Mouse (Mus musculus): ENCODE measurements around the gene Tmem47. TPM values are rescaled to one million over a fixed set of nuclear protein-coding genes. Genes with fewer than 3 reads are reported as not detected.

Gene Tmem47
- polyA plus RNA-seq, 2 experiments, result 1.2 to 1.5 TPM

DNA sequence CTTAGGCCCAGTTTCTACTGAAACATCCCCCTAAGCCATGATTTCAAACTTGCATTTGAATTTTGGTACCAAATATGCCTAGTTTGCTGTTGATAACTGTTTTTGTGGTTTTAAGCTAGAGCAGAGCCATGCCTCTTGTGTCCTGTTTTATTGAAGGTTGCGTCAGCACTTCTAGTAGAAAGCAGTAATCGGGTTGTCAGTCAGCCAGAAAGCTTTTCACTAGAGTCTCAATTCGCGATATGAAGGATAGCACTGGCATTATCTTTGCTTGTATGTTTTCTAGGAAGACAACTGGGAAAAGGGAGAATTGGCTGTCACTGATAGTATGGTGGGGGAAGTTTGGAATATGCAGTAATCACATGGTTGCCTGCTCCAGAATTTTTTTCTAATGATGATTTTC, 3.3 kb downstream of the Tmem47 start:
- Histone ChIP-seq H3K4me3 (ENCODE audit: insufficient read depth in 1 of 2, low read depth in 2 of 2, low read length in 2 of 2) (no peak overlapping the region), H3K36me3 (replicated peaks; ENCODE audit: control insufficient read depth, insufficient read depth, low read depth) (no peaks in the 10 kb centered on the region), H3K4me2 (ENCODE audit: low read depth) (no peak overlapping the region), H3K9me3 (ENCODE audit: control insufficient read depth, low read length) (no peaks in the 10 kb centered on the region), H3K27ac (no peak overlapping the region), H3K27me3 (ENCODE audit: control insufficient read depth, insufficient read depth, low read length) (peaks cover 3% of the 10 kb centered on the region; the same call in 1 of the 2 replicates), H3K9ac (replicated peaks) (no peak overlapping the region), H3K4me1 (replicated peaks; ENCODE audit: control insufficient read depth in 2 of 2, insufficient read depth in 2 of 2, low read length in 1 of 2) (no peaks in the 10 kb centered on the region)
- WGBS (ENCODE audit: insufficient replicate concordance), result 42% methylated on average over 4 of the region's 4 CpGs
- TF ChIP-seq CTCF (IDR thresholded peaks at IDR 0.05; ENCODE audit: low read depth) (no peak), EP300 (IDR thresholded peaks at IDR 0.05; ENCODE audit: low read depth) (no peak)
- ATAC-seq (ENCODE audit: insufficient read depth) (no peak), DNase-seq (ENCODE audit: low read depth in 3 of 3, low spot score in 3 of 3) (no peak)

DNA sequence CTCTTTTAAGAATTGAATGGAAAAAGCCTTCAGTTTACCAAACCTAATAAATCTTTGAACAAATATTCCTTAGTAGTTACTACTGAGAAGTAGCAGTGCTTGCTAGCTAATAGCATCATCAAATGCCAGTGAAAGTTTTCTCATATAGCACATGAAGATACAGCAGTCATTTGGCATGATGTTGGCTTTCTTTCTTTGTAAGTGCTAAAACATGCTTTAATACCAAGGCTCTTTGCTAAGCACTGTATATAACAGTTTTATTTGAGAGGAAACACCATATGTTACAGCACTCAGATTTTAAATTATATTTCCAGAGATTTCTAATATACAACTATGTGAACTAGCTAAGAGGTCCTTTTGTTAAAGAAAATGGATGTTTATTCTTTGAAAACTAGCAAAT, 8.0 kb downstream of the Tmem47 start:
- Histone ChIP-seq H3K27me3 (ENCODE audit: control insufficient read depth, insufficient read depth, low read length) (no peaks in the 10 kb centered on the region), H3K4me3 (ENCODE audit: insufficient read depth in 1 of 2, low read depth in 2 of 2, low read length in 2 of 2) (no peak overlapping the region), H3K9me3 (ENCODE audit: control insufficient read depth, low read length) (no peaks in the 10 kb centered on the region), H3K4me1 (replicated peaks; ENCODE audit: control insufficient read depth in 2 of 2, insufficient read depth in 2 of 2, low read length in 1 of 2) (no peaks in the 10 kb centered on the region), H3K27ac (no peak overlapping the region), H3K36me3 (replicated peaks; ENCODE audit: control insufficient read depth, insufficient read depth, low read depth) (no peaks in the 10 kb centered on the region), H3K9ac (replicated peaks) (no peak overlapping the region), H3K4me2 (ENCODE audit: low read depth) (no peak overlapping the region)
- no peak for TF ChIP-seq EP300 (IDR thresholded peaks at IDR 0.05; ENCODE audit: low read depth)
- TF ChIP-seq CTCF (IDR thresholded peaks at IDR 0.05; ENCODE audit: low read depth), result no peak
- DNase-seq (ENCODE audit: low read depth in 3 of 3, low spot score in 3 of 3) (no peak), ATAC-seq (ENCODE audit: insufficient read depth) (no peak)

DNA sequence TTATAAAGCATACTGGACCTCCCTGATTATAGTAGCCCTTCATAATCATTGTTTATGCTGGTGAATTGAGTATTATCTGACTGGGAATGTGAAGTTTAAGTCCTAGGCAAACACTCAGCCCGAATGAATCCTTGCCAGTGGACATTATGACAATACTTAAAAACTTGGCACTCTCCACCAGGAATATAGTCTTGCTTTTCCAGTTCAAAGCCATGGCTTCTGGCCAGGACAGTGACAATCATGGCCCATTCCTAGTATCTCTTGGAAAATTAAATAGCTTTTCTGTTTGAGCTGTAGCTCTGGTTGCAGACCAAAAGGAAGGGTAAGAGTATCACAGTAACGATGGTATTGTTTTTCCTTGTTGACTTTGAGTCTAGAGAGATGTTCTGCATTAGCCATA, 10.5 kb downstream of the Tmem47 start:
- Histone ChIP-seq H3K27me3 (ENCODE audit: control insufficient read depth, insufficient read depth, low read length) (no peaks in the 10 kb centered on the region), H3K27ac (no peak overlapping the region), H3K4me3 (ENCODE audit: insufficient read depth in 1 of 2, low read depth in 2 of 2, low read length in 2 of 2) (no peak overlapping the region), H3K9ac (replicated peaks) (no peak overlapping the region), H3K9me3 (ENCODE audit: control insufficient read depth, low read length) (no peaks in the 10 kb centered on the region), H3K36me3 (replicated peaks; ENCODE audit: control insufficient read depth, insufficient read depth, low read depth) (no peaks in the 10 kb centered on the region), H3K4me1 (replicated peaks; ENCODE audit: control insufficient read depth in 2 of 2, insufficient read depth in 2 of 2, low read length in 1 of 2) (no peaks in the 10 kb centered on the region), H3K4me2 (ENCODE audit: low read depth) (no peak overlapping the region)
- 38% methylated on average over 2 of the region's 2 CpGs for WGBS (ENCODE audit: insufficient replicate concordance)
- no peak for ATAC-seq (ENCODE audit: insufficient read depth)
- no peak for DNase-seq (ENCODE audit: low read depth in 3 of 3, low spot score in 3 of 3)
- no peak for TF ChIP-seq EP300 (IDR thresholded peaks at IDR 0.05; ENCODE audit: low read depth)
- no peak for TF ChIP-seq CTCF (IDR thresholded peaks at IDR 0.05; ENCODE audit: low read depth)

DNA sequence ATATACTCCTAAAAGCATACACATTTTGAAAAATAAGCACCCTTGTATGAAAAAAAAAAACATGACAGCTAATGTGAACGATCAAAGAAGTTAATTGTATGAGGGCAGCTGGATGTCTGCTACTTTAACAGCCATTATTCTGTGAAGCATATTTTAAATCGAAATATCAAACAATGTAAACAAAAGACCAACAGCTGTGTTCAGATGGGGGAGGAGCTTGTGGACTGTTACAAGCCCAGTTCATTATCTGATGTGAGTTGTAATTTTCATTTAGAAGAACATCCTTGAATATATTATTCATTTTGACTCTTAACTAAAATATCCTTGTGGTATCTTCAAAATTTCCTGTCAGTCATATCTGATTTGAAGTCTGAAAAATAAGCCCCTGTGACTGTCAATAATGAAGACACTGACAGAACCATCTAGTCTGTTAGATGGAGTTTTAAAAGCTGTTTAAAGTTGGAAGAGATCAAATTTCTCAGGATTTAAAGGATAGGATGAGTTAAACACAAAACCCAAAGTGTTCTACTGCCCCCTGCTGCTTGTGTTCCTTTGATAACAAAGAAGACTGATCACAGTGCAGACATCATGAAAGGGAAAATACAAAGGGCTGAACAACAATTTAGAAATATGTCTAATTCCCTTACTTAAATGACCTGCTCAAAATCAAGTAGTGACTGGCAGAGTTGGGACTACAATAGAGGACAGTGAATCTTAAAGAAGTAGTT, 14.7 kb downstream of the Tmem47 start:
- Histone ChIP-seq H3K27ac (no peak overlapping the region), H3K9ac (replicated peaks) (no peak overlapping the region), H3K27me3 (ENCODE audit: control insufficient read depth, insufficient read depth, low read length) (no peaks in the 10 kb centered on the region), H3K4me1 (replicated peaks; ENCODE audit: control insufficient read depth in 2 of 2, insufficient read depth in 2 of 2, low read length in 1 of 2) (no peaks in the 10 kb centered on the region), H3K36me3 (replicated peaks; ENCODE audit: control insufficient read depth, insufficient read depth, low read depth) (no peaks in the 10 kb centered on the region), H3K4me2 (ENCODE audit: low read depth) (no peak overlapping the region), H3K9me3 (ENCODE audit: control insufficient read depth, low read length) (no peaks in the 10 kb centered on the region), H3K4me3 (ENCODE audit: insufficient read depth in 1 of 2, low read depth in 2 of 2, low read length in 2 of 2) (no peak overlapping the region)
- 53% methylated on average over 2 of the region's 2 CpGs for WGBS (ENCODE audit: insufficient replicate concordance)
- no peak for DNase-seq (ENCODE audit: low read depth in 3 of 3, low spot score in 3 of 3)
- no peak for TF ChIP-seq CTCF (IDR thresholded peaks at IDR 0.05; ENCODE audit: low read depth)
- TF ChIP-seq EP300 (IDR thresholded peaks at IDR 0.05; ENCODE audit: low read depth), result no peak
- no peak for ATAC-seq (ENCODE audit: insufficient read depth)

DNA sequence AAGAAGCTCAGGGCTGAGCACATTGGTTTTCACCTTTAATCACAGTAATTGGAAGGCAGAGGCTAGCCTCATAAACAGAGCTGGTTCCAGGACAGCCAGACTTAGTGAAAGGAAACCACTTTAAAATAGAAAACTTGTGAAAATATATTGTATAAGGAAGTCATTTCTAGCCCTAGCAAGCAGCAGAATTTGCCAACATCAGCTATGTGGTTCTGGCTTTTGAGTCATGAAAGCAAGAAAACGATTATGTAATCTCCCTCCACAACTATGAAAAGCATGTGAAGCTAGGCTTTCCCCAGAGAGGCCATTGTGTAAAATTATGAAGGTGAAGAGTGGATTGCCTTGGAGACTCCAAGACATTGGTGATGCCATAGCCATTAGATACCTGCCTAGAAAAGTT, 76.9 kb downstream of the Tmem47 start:
- no peak overlapping the region for H3K4me3 ChIP-seq (ENCODE audit: insufficient read depth in 1 of 2, low read depth in 2 of 2, low read length in 2 of 2)
- ATAC-seq (ENCODE audit: insufficient read depth) (no peak), DNase-seq (ENCODE audit: low read depth in 3 of 3, low spot score in 3 of 3) (no peak)
- H3K4me1 ChIP-seq (replicated peaks; ENCODE audit: control insufficient read depth in 2 of 2, insufficient read depth in 2 of 2, low read length in 1 of 2), result no peaks in the 10 kb centered on the region
- TF ChIP-seq EP300 (IDR thresholded peaks at IDR 0.05; ENCODE audit: low read depth) (no peak), CTCF (IDR thresholded peaks at IDR 0.05; ENCODE audit: low read depth) (no peak)
- no peaks in the 10 kb centered on the region for H3K36me3 ChIP-seq (replicated peaks; ENCODE audit: control insufficient read depth, insufficient read depth, low read depth)
- WGBS (ENCODE audit: insufficient replicate concordance), result 43% methylated on average over 1 of the region's 1 CpGs
- no peak overlapping the region for H3K27ac ChIP-seq
- no peaks in the 10 kb centered on the region for H3K9me3 ChIP-seq (ENCODE audit: control insufficient read depth, low read length)
- no peaks in the 10 kb centered on the region for H3K27me3 ChIP-seq (ENCODE audit: control insufficient read depth, insufficient read depth, low read length)
- H3K9ac ChIP-seq (replicated peaks), result no peak overlapping the region
- no peak overlapping the region for H3K4me2 ChIP-seq (ENCODE audit: low read depth)
